Mouse (Mus musculus) E14TG2a.4 (cell line): Measurements from ENCODE around the gene Rala.

Experiments used
- CTCF ChIP-seq: conservative IDR thresholded peaks from 2 replicates; pipeline ENCODE4 v1.5.1; 2014; ENCODE audit warnings: low read length
- NANOG ChIP-seq: IDR thresholded peaks from 2 replicates; pipeline ENCODE4 v1.6.1; 2014; ENCODE audit warnings: borderline replicate concordance, low read length, mixed read lengths
- POU5F1 ChIP-seq: IDR thresholded peaks from 2 replicates; pipeline ENCODE4 v1.6.1; 2014; ENCODE audit warnings: low read length, borderline replicate concordance

GRCm38 (mm10) chr13:17943306-17944077, 547 bp downstream of the Rala start:
- TF ChIP-seq CTCF, result no peak
- no peak for TF ChIP-seq NANOG
- no peak for TF ChIP-seq POU5F1
